7 mouse cellular contexts compared by ENCODE assay signal in the genomic region with DNA sequence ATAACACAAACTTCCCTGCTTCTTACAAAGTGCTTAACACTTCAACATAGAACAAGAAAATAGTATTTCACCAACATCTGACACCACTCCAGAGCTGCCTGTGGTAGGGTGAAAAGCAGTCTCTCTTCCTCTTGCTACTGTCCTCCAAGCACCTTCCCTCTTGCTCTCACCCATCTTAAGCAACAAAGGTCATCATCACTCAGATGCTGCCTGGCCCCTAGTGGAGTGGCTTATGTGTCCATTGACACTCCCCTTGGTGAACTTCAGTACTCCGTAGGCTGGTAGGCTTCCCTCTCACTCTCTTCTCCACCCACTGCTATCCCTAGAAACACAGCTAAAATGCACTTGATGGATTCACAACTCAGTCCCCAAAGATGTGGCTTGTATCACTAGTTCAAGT. TPM values are rescaled to one million over a fixed set of nuclear protein-coding genes. Genes with fewer than 3 reads are reported as not detected.
DNase-seq lines count a peak whose midpoint lies in the region; ATAC-seq and TF ChIP-seq lines count a peak whose summit lies in the region.

No protein-coding gene starts in this region.

- peak overlapping the region; percentile 70; the same call in 1 of the 2 replicates for H3K4me2 ChIP-seq in embryonic facial prominence, embryonic 14.5 days (ENCODE audit: low read depth, low read length)

- no peaks in the 10 kb centered on the region for H3K9me3 ChIP-seq in embryonic facial prominence, embryonic 14.5 days (ENCODE audit: control insufficient read depth, low read length)

- TF ChIP-seq POLR2A in kidney, adult 2 months (IDR thresholded peaks at IDR 0.05; ENCODE audit: low read depth, low read length): no peak

- 16% methylated on average over 1 of the region's 1 CpGs for WGBS in kidney, adult 2 months
- 82% methylated on average over 1 of the region's 1 CpGs for WGBS in embryonic facial prominence, embryonic 14.5 days

- TF ChIP-seq CTCF in kidney, adult 2 months (conservative IDR thresholded peaks at IDR 0.05; ENCODE audit: insufficient read depth, insufficient read length, low read depth, low read length): no peak

- no peaks in the 10 kb centered on the region for H3K27me3 ChIP-seq in kidney, adult 2 months (replicated peaks; ENCODE audit: control insufficient read depth, insufficient read depth, low read length)
- H3K27me3 ChIP-seq in embryonic facial prominence, embryonic 14.5 days (replicated peaks; ENCODE audit: control insufficient read depth, insufficient read depth, low read length): no peaks in the 10 kb centered on the region

- no peak overlapping the region for H3K9ac ChIP-seq in embryonic facial prominence, embryonic 14.5 days (ENCODE audit: low read depth, low read length)

- H3K4me1 ChIP-seq in kidney, adult 2 months (ENCODE audit: control insufficient read depth, insufficient read depth, low read length): peaks cover 17% of the 10 kb centered on the region
- peaks cover 16% of the 10 kb centered on the region; the same call in 1 of the 2 replicates for H3K4me1 ChIP-seq in embryonic facial prominence, embryonic 14.5 days (ENCODE audit: control insufficient read depth, insufficient read depth, low read length)

- no peaks in the 10 kb centered on the region for H3K36me3 ChIP-seq in kidney, adult 2 months (ENCODE audit: control insufficient read depth, insufficient read depth, low read length)
- H3K36me3 ChIP-seq in embryonic facial prominence, embryonic 14.5 days (ENCODE audit: control insufficient read depth, insufficient read depth, low read length): no peaks in the 10 kb centered on the region; the same call in 1 of the 2 replicates

- ATAC-seq in embryonic facial prominence, embryonic 14.5 days (ENCODE audit: low read depth): no peak
- ATAC-seq in megakaryocyte, adult 5-6 weeks (ENCODE audit: poor library complexity, severe bottlenecking): peak; percentile 28; the same call in 1 of the 2 replicates
- ATAC-seq in megakaryocyte-erythroid progenitor cell, adult 5-6 weeks (replicated peaks; ENCODE audit: low FRiP score, low TSS enrichment, poor library complexity, severe bottlenecking): no peak

- peak; percentile 12 for DNase-seq in kidney, adult 2 months
- DNase-seq in kidney, postnatal 4 days: no peak
- peak; percentile 32 for DNase-seq in adipocyte (ENCODE audit: low spot score)
- DNase-seq in embryonic facial prominence, embryonic 14.5 days (ENCODE audit: low spot score): no peak
- DNase-seq in right cerebral cortex, postnatal 14 days: no peak

- no peak overlapping the region for H3K27ac ChIP-seq in kidney, adult 2 months (ENCODE audit: insufficient read depth, low read depth, low read length)
- H3K27ac ChIP-seq in embryonic facial prominence, embryonic 14.5 days (replicated peaks; ENCODE audit: low read depth, low read length): no peak overlapping the region

- no peak overlapping the region for H3K4me3 ChIP-seq in kidney, adult 2 months (ENCODE audit: insufficient read depth, low read depth, low read length)
- H3K4me3 ChIP-seq in embryonic facial prominence, embryonic 14.5 days (ENCODE audit: low read depth, low read length): no peak overlapping the region

RNA-seq across cellular contexts. Expression of a gene that starts 3.5 kb away (rescaled TPM):
- polyA plus RNA-seq in kidney, adult 2 months (2012; rRNA removed): 21.6 and 27.1 TPM in 2 replicates
- 41.6 and 43.0 TPM in 2 replicates for polyA plus RNA-seq in embryonic facial prominence, embryonic 14.5 days (2014; fragmentation: Nextera tagmentation; extraction: Ambion mirVana)
- total RNA-seq in megakaryocyte, adult 5-6 weeks (2015): 60.8 and 65.3 TPM in 2 replicates
- total RNA-seq in megakaryocyte, adult 5-6 weeks (2017): 17.1 and 25.8 TPM in 2 replicates
- total RNA-seq in megakaryocyte-erythroid progenitor cell, adult 5-6 weeks (2014; fragmentation: Nextera tagmentation): 39.7 and 41.0 TPM in 2 replicates
- 10.2 and 14.4 TPM in 2 replicates for total RNA-seq in megakaryocyte-erythroid progenitor cell, adult 5-6 weeks (2017)

Comparison
In these comparisons a context has a peak if more than half of its experiments do, and no peak if none do; other contexts are left out.
1. DNase-seq: peak in kidney, adult 2 months (single experiment) and adipocyte (single experiment); none in kidney, postnatal 4 days (0 of 2), embryonic facial prominence, embryonic 14.5 days (single experiment) and right cerebral cortex, postnatal 14 days (single experiment).